Mouse (Mus musculus) liver, adult 2 months (tissue): Measurements from ENCODE around the gene Dlk2. TPM values are rescaled to one million over a fixed set of nuclear protein-coding genes. Genes with fewer than 3 reads are reported as not detected.

Experiments used
- DNase-seq: peaks from one replicate; pipeline ENCODE4 v3.0.0-alpha.2; 2011; ENCODE audit warnings: low read depth, low spot score; ENCODE audit errors: extremely low read depth
- H3K27ac ChIP-seq: fragments of 200-500 bp; replicated peaks from 2 replicates; pipeline ENCODE4 v1.5.1; 2012; ENCODE audit warnings: low read depth, mild to moderate bottlenecking, control low read depth, inconsistent platforms, low read length; ENCODE audit not compliant: insufficient read depth
- H3K27me3 ChIP-seq: fragments of 200-500 bp; 2 replicates; pipeline ENCODE4 v1.6.1; 2012; ENCODE audit warnings: mild to moderate bottlenecking, moderate library complexity, low read length, inconsistent platforms; ENCODE audit not compliant: control insufficient read depth, insufficient read depth
- H3K36me3 ChIP-seq: fragments of 200-500 bp; 2 replicates; pipeline ENCODE4 v1.6.1; 2012; ENCODE audit warnings: low read length, inconsistent platforms; ENCODE audit not compliant: control insufficient read depth, insufficient read depth
- H3K4me1 ChIP-seq: fragments of 200-500 bp; 2 replicates; pipeline ENCODE4 v1.6.1; 2011; ENCODE audit warnings: low read length; ENCODE audit not compliant: control insufficient read depth, insufficient read depth
- H3K4me3 ChIP-seq: fragments of 200-500 bp; 2 replicates; pipeline ENCODE4 v1.5.1; 2011; ENCODE audit warnings: low read depth, mild to moderate bottlenecking, control low read depth, low read length, moderate library complexity; ENCODE audit not compliant: insufficient read depth
- H3K79me2 ChIP-seq: fragments of 200-500 bp; 2 replicates; pipeline ENCODE4 v1.6.1; 2012; ENCODE audit warnings: inconsistent platforms, mild to moderate bottlenecking, low read length, moderate library complexity; ENCODE audit not compliant: control insufficient read depth, insufficient read depth
- H3K9ac ChIP-seq: fragments of 200-500 bp; 2 replicates; pipeline ENCODE4 v1.6.1; 2012; ENCODE audit warnings: low read depth, mild to moderate bottlenecking, control low read depth, inconsistent platforms, low read length
- CTCF ChIP-seq: fragments of 200-500 bp; IDR thresholded peaks from 2 replicates; pipeline ENCODE4 v1.5.1; 2011; ENCODE audit warnings: low read depth, low read length, control low read depth
- POLR2A ChIP-seq: fragments of 200-500 bp; IDR thresholded peaks from 2 replicates; pipeline ENCODE4 v1.6.1; 2011; ENCODE audit warnings: low read length, control low read depth; ENCODE audit not compliant: insufficient read depth; ENCODE audit errors: extremely low read depth
- WGBS: fragments of 180-500 bp; shearing (Covaris S2); methylation state at CpG from one replicate; pipeline ENCODE4 v1.1.7; 2018; 5-methylcytosine and 5-hydroxymethylcytosine counted together
- polyA plus RNA-seq: library from polyadenylated mRNA; depleted of rRNA; stranded (reverse); fragments of >200 nt; gene quantifications from 2 replicates; pipeline ENCODE4 v1.2.3, GENCODE M21; 2012
- total RNA-seq: library from RNA; depleted of rRNA; stranded (reverse); fragments of >200 nt; gene quantifications from 2 replicates; pipeline ENCODE4 v1.2.3, GENCODE M21; 2014

Dlk2 gene
- total and polyA plus RNA-seq, 2 experiments: not detected

GRCm38 (mm10) chr17:46253452-46254084 is 43.7 kb upstream of the Dlk2 start, which contains the start of gene Lrrc73:
Gene Lrrc73, plus strand, starts transcription at chr17:46253531.
- H3K27ac ChIP-seq: no peak within 1 kb of the TSS
- H3K9ac ChIP-seq: peak within 1 kb of the TSS; percentile 60
- no peaks in the 10 kb centered on the region; the same call in 1 of the 2 replicates for H3K27me3 ChIP-seq
- peak within 1 kb of the TSS; percentile 51 for H3K4me3 ChIP-seq
- peak; percentile 63 for DNase-seq
- WGBS: 3% methylated on average over 48 of the region's 48 CpGs
- H3K4me1 ChIP-seq: peaks cover 9% of the 10 kb centered on the region; the same call in 1 of the 2 replicates
- TF ChIP-seq CTCF (no peak), POLR2A (no peak)
- H3K79me2 ChIP-seq: no peaks in the 10 kb centered on the region; the same call in 1 of the 2 replicates
- H3K36me3 ChIP-seq: peaks cover 2% of the 10 kb centered on the region; the same call in 1 of the 2 replicates

DNA sequence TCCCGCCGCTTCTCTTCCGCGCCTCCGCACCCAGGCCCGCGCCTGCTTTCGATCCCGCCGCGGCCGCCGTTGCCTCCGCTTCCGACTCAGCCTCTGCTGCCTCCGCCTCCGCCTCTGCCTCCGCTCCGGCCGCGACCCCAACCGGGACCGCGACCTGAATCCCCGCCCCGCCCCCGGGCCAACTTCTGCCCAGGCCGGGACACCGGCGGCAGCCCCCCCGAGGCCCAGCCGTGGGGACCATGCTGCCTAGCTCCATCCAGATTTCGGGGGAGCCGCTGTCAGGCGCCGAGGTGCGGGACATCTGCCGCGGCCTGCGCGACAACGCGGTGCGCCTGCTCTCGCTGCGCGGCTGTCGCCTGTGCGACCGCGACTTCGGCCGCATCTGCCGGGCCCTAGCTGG is 43.1 kb upstream of the Dlk2 start:
- Histone ChIP-seq H3K27me3 (no peaks in the 10 kb centered on the region; the same call in 1 of the 2 replicates), H3K4me3 (peak overlapping the region; percentile 51), H3K36me3 (peaks cover 2% of the 10 kb centered on the region; the same call in 1 of the 2 replicates), H3K27ac (no peak overlapping the region), H3K79me2 (no peaks in the 10 kb centered on the region; the same call in 1 of the 2 replicates), H3K9ac (peak overlapping the region; percentile 60), H3K4me1 (peaks cover 4% of the 10 kb centered on the region; the same call in 1 of the 2 replicates)
- WGBS: 1% methylated on average over 54 of the region's 54 CpGs
- DNase-seq: no peak
- no peak for TF ChIP-seq POLR2A
- no peak for TF ChIP-seq CTCF

DNA sequence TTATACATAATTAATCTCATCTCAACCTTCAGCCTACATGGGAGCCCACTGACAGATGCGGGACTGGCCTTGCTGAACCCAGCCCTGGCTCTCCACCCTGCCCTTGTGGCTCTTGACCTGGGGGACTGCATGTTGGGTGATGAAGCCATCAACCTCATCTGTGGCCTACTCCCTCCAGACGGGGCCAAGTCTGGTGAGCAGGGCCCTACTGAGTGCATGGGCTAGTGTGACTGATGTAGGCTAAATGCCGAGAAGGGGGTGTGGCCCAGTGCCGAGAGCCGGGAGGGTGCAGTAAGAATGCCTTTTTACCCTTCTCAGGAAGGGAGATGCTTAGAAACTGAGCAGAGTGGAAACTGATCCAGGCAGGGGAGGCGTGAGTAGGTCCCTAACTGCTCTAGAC is 42.1 kb upstream of the Dlk2 start:
- Histone ChIP-seq H3K4me1 (peaks cover 1% of the 10 kb centered on the region; the same call in 1 of the 2 replicates), H3K4me3 (no peak overlapping the region), H3K27me3 (no peaks in the 10 kb centered on the region; the same call in 1 of the 2 replicates), H3K27ac (no peak overlapping the region), H3K79me2 (no peaks in the 10 kb centered on the region), H3K36me3 (no peaks in the 10 kb centered on the region), H3K9ac (no peak overlapping the region)
- DNase-seq: no peak
- no peak for TF ChIP-seq POLR2A
- TF ChIP-seq CTCF: no peak
- 46% methylated on average over 6 of the region's 6 CpGs for WGBS

DNA sequence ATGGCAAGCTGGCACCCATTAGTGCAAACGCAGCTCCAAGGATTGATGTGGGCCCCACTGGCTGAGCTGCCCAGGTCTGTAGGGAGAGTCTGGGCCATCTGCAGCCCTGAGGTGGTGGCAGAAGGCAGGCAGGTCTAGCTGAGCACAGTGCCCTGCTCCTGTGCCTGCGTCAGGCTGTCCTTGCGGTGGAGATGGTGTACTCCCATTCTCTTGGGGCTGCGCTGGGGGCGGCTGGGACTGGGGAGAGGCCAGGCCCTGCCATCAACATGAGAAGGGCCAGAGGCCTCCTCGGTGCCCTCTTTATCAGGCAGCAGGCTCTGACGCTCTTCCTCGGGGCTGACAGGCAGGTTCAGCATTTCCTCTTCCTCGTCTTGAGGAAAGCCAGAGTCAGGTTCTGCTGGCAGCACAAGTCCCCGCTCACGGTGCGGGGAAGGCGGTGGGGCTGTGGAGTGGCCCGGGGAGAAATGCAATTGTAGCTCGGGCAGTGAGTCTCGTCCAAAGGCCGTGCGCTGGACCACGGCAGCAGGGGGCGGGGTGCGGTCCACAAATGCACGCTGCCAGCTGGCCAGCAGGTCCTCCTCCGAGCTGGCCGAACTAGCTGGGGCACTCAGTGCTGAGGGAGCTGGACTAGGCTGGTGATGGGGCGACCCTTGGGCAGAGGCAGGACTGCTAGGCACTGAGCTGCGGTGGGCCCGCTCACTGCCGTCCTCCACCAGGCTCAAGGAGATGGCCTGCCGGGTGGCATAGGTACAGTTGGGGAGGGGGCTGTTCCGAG is 38.8 kb upstream of the Dlk2 start:
- H3K4me3 ChIP-seq: no peak overlapping the region
- H3K27me3 ChIP-seq: no peaks in the 10 kb centered on the region; the same call in 1 of the 2 replicates
- DNase-seq: no peak
- no peak overlapping the region for H3K9ac ChIP-seq
- WGBS: 91% methylated on average over 30 of the region's 30 CpGs
- TF ChIP-seq POLR2A (no peak), CTCF (no peak)
- no peak overlapping the region for H3K27ac ChIP-seq
- H3K36me3 ChIP-seq: 0 out of 2 replicates have a peak, but pooled peaks cover 3% of the 10 kb centered on the region
- H3K79me2 ChIP-seq: no peaks in the 10 kb centered on the region
- peaks cover 1% of the 10 kb centered on the region; the same call in 1 of the 2 replicates for H3K4me1 ChIP-seq

- no peaks in the 10 kb centered on the region for H3K79me2 ChIP-seq
- H3K4me3 ChIP-seq: no peak overlapping the region
- H3K4me1 ChIP-seq: peaks cover 1% of the 10 kb centered on the region; the same call in 1 of the 2 replicates
- 88% methylated on average over 17 of the region's 17 CpGs for WGBS
- TF ChIP-seq CTCF (no peak), POLR2A (no peak)
- no peak overlapping the region for H3K9ac ChIP-seq
- DNase-seq: no peak
- no peak overlapping the region for H3K27ac ChIP-seq
- H3K27me3 ChIP-seq: no peaks in the 10 kb centered on the region
- 0 out of 2 replicates have a peak, but pooled peaks cover 3% of the 10 kb centered on the region for H3K36me3 ChIP-seq
Measured at GRCm38 (mm10) chr17:46259675-46260074, 37.5 kb upstream of the Dlk2 start.
